Mouse (Mus musculus): ENCODE results near the gene Rem1. TPM values are rescaled to one million over a fixed set of nuclear protein-coding genes. Genes with fewer than 3 reads are reported as not detected.

Gene Rem1
- polyA plus RNA-seq, 1 experiment from 2014 or later = 20.0 TPM

DNA sequence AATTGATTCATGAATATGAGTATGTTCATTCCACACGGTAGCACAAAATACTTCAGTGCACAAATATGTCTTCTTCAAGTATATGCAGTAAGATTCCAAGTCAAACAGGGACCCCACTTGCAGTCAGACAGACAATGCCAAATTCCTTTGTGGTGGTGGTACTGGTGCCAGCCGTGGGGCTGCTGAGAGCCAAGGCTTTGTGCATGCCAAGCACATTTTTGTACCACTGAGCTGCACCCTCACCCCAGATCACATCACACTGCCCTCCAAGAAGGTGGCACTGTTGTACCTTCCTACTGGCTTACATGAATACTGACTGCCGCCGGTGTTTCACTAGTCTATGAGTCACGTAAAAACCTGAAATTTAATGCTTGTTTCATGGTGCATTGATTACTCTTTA, 52.2 kb downstream of the Rem1 start:
- no peak overlapping the region for H3K27ac ChIP-seq (ENCODE audit: low read length)
- no peak overlapping the region for H3K4me2 ChIP-seq (ENCODE audit: low read depth, low read length)
- no peak for ATAC-seq (ENCODE audit: insufficient read depth, low FRiP score)
- H3K4me3 ChIP-seq (replicated peaks; ENCODE audit: low read length) = no peak overlapping the region
- no peaks in the 10 kb centered on the region for H3K27me3 ChIP-seq (ENCODE audit: control insufficient read depth, insufficient read depth, low read length)
- no peak overlapping the region for H3K9ac ChIP-seq (ENCODE audit: low read length)
- peaks cover 3% of the 10 kb centered on the region; the same call in 1 of the 2 replicates for H3K4me1 ChIP-seq (ENCODE audit: control insufficient read depth, insufficient read depth, low read length)
- no peaks in the 10 kb centered on the region for H3K9me3 ChIP-seq (replicated peaks; ENCODE audit: control insufficient read depth, low read length)
- 85% methylated on average over 5 of the region's 5 CpGs for WGBS
- H3K36me3 ChIP-seq (ENCODE audit: control insufficient read depth, insufficient read depth, low read length) = peaks cover 18% of the 10 kb centered on the region

- Histone ChIP-seq H3K9me3 (replicated peaks; ENCODE audit: control insufficient read depth, low read length) (no peaks in the 10 kb centered on the region), H3K9ac (ENCODE audit: low read length) (no peak overlapping the region), H3K27me3 (ENCODE audit: control insufficient read depth, insufficient read depth, low read length) (no peaks in the 10 kb centered on the region), H3K4me3 (replicated peaks; ENCODE audit: low read length) (no peak overlapping the region), H3K4me1 (ENCODE audit: control insufficient read depth, insufficient read depth, low read length) (no peaks in the 10 kb centered on the region), H3K4me2 (ENCODE audit: low read depth, low read length) (no peak overlapping the region), H3K27ac (ENCODE audit: low read length) (no peak overlapping the region), H3K36me3 (ENCODE audit: control insufficient read depth, insufficient read depth, low read length) (peaks cover 23% of the 10 kb centered on the region)
- 85% methylated on average over 8 of the region's 8 CpGs for WGBS
- no peak for ATAC-seq (ENCODE audit: insufficient read depth, low FRiP score)
Observed at GRCm38 (mm10) chr2:152679701-152680355, 53.1 kb downstream of the Rem1 start.

DNA sequence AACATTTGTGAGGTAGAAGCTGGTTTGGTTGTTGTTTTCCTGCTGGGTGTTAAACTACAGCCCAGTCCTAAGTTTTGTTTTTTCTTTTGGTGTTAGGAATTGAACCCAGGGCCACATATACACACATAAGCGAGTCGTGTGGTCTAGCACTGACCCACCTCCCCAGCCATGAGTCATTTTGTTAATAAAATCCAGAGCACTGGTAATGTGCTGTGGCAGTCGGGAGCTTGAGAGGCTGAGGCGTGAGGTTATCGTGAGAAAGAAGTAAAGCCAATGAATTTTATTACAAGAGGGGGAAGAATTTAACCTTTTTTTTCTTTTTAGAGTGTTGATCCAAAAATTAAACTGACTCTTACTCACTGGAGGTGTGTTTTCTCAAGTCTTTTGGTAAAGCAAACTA, 56.3 kb downstream of the Rem1 start:
- Histone ChIP-seq H3K9ac (ENCODE audit: low read length) (no peak overlapping the region), H3K4me3 (replicated peaks; ENCODE audit: low read length) (no peak overlapping the region), H3K4me1 (ENCODE audit: control insufficient read depth, insufficient read depth, low read length) (no peaks in the 10 kb centered on the region), H3K27me3 (ENCODE audit: control insufficient read depth, insufficient read depth, low read length) (no peaks in the 10 kb centered on the region), H3K36me3 (ENCODE audit: control insufficient read depth, insufficient read depth, low read length) (peaks cover 47% of the 10 kb centered on the region), H3K9me3 (replicated peaks; ENCODE audit: control insufficient read depth, low read length) (no peaks in the 10 kb centered on the region; the same call in 1 of the 2 replicates), H3K27ac (ENCODE audit: low read length) (no peak overlapping the region), H3K4me2 (ENCODE audit: low read depth, low read length) (no peak overlapping the region)
- ATAC-seq (ENCODE audit: insufficient read depth, low FRiP score) = no peak
- 86% methylated on average over 5 of the region's 5 CpGs for WGBS

Other genes with a start within 250 kb of the Rem1 start
- gene Sox12, start 228.9 kb upstream of the Rem1 start, polyA plus RNA-seq (2015; fragmentation: Nextera tagmentation; extraction: Ambion mirVana) = 4.5 and 5.2 TPM in 2 replicates
- 17.1 and 19.9 TPM in 2 replicates for gene Zcchc3, start 211.9 kb upstream of the Rem1 start, polyA plus RNA-seq (2015; fragmentation: Nextera tagmentation; extraction: Ambion mirVana)
- gene 6820408C15Rik, start 211.4 kb upstream of the Rem1 start, polyA plus RNA-seq (2015; fragmentation: Nextera tagmentation; extraction: Ambion mirVana) = 0.26 and 0.79 TPM in 2 replicates
- gene Defb23, start 162.3 kb upstream of the Rem1 start, polyA plus RNA-seq (2015; fragmentation: Nextera tagmentation; extraction: Ambion mirVana) = not detected in 2 replicates
- not detected in 2 replicates for gene Defb20, start 149.9 kb upstream of the Rem1 start, polyA plus RNA-seq (2015; fragmentation: Nextera tagmentation; extraction: Ambion mirVana)
- not detected in 2 replicates for gene Defb22, start 136.8 kb upstream of the Rem1 start, polyA plus RNA-seq (2015; fragmentation: Nextera tagmentation; extraction: Ambion mirVana)
- not detected in 2 replicates for gene Defb26, start 115.3 kb upstream of the Rem1 start, polyA plus RNA-seq (2015; fragmentation: Nextera tagmentation; extraction: Ambion mirVana)
- gene Defb28, start 108.7 kb upstream of the Rem1 start, polyA plus RNA-seq (2015; fragmentation: Nextera tagmentation; extraction: Ambion mirVana) = not detected in 2 replicates
- gene Defb29, start 86.9 kb upstream of the Rem1 start, polyA plus RNA-seq (2015; fragmentation: Nextera tagmentation; extraction: Ambion mirVana) = not detected in 2 replicates
- not detected in 2 replicates for gene Gm17416, start 57.6 kb upstream of the Rem1 start, polyA plus RNA-seq (2015; fragmentation: Nextera tagmentation; extraction: Ambion mirVana)
- gene Defb21, start 54.2 kb upstream of the Rem1 start, polyA plus RNA-seq (2015; fragmentation: Nextera tagmentation; extraction: Ambion mirVana) = not detected in 2 replicates
- gene Defb19, start 46.6 kb upstream of the Rem1 start, polyA plus RNA-seq (2015; fragmentation: Nextera tagmentation; extraction: Ambion mirVana) = not detected in 2 replicates
- gene Defb45, start 27.6 kb upstream of the Rem1 start, polyA plus RNA-seq (2015; fragmentation: Nextera tagmentation; extraction: Ambion mirVana) = not detected in 2 replicates
- not detected in 2 replicates for gene Defb36, start 22.6 kb upstream of the Rem1 start, polyA plus RNA-seq (2015; fragmentation: Nextera tagmentation; extraction: Ambion mirVana)
- 0.62 and 1.4 TPM in 2 replicates for gene Defb25, start 3.9 kb upstream of the Rem1 start, polyA plus RNA-seq (2015; fragmentation: Nextera tagmentation; extraction: Ambion mirVana)
- 121 and 128 TPM in 2 replicates for gene H13, start 42.5 kb downstream of the Rem1 start, polyA plus RNA-seq (2015; fragmentation: Nextera tagmentation; extraction: Ambion mirVana)
- gene Mcts2, start 60.1 kb downstream of the Rem1 start, polyA plus RNA-seq (2015; fragmentation: Nextera tagmentation; extraction: Ambion mirVana) = 24.0 and 25.2 TPM in 2 replicates
- 125 and 145 TPM in 2 replicates for gene Id1, start 109.3 kb downstream of the Rem1 start, polyA plus RNA-seq (2015; fragmentation: Nextera tagmentation; extraction: Ambion mirVana)
- 21.3 and 23.9 TPM in 2 replicates for gene Cox4i2, start 127.2 kb downstream of the Rem1 start, polyA plus RNA-seq (2015; fragmentation: Nextera tagmentation; extraction: Ambion mirVana)
- gene Bcl2l1, start 204.8 kb downstream of the Rem1 start, polyA plus RNA-seq (2015; fragmentation: Nextera tagmentation; extraction: Ambion mirVana) = 78.1 and 88.8 TPM in 2 replicates
- gene Tpx2, start 221.0 kb downstream of the Rem1 start, polyA plus RNA-seq (2015; fragmentation: Nextera tagmentation; extraction: Ambion mirVana) = 59.8 and 60.6 TPM in 2 replicates

Data from stomach, embryonic 16.5 days (tissue).